Mouse (Mus musculus) C2C12 (cell line): Measurements from ENCODE around the gene Gm20518.
A peak's percentile ranks its signal among the peaks of the same experiment; 100 is the strongest.

Experiments
- CEBPB ChIP-seq: IDR thresholded peaks from one replicate; pipeline ENCODE4 v1.6.1; 2011; ENCODE audit warnings: low read depth, mild to moderate bottlenecking, control low read depth, moderate library complexity
- CTCF ChIP-seq: IDR thresholded peaks from one replicate; pipeline ENCODE4 v1.5.1; 2011; ENCODE audit not compliant: control insufficient read depth, insufficient read depth, insufficient read length
- MAX ChIP-seq: IDR thresholded peaks from one replicate; pipeline ENCODE4 v1.6.1; 2011; ENCODE audit warnings: mild to moderate bottlenecking, control low read depth
- MYOD1 ChIP-seq: IDR thresholded peaks from one replicate; pipeline ENCODE4 v1.6.1; 2011; ENCODE audit warnings: low read depth; ENCODE audit not compliant: control insufficient read depth, insufficient read length
- MYOG ChIP-seq: IDR thresholded peaks from one replicate; pipeline ENCODE4 v1.6.1; 2011; ENCODE audit not compliant: control insufficient read depth, insufficient read length; ENCODE audit errors: extremely low read depth
- USF1 ChIP-seq: IDR thresholded peaks from one replicate; pipeline ENCODE4 v1.6.1; 2011; ENCODE audit warnings: low read depth, mild to moderate bottlenecking, control low read depth, moderate library complexity

- no peak for TF ChIP-seq MYOG
- peak; percentile 28 for TF ChIP-seq MAX
- TF ChIP-seq CTCF, result peak; percentile 99
- TF ChIP-seq USF1, result no peak
- TF ChIP-seq CEBPB, result peak; percentile 68
- TF ChIP-seq MYOD1, result no peak
These were observed 75.8 kb downstream of the Gm20518 start for GRCm38 (mm10) chr16:17815411-17816402.
